Mouse (Mus musculus) left cerebral cortex, adult 18-20 months (tissue): Measurements from ENCODE around the gene Leng9. TPM values are rescaled to one million over a fixed set of nuclear protein-coding genes. Genes with fewer than 3 reads are reported as not detected.

Experiments used
- DNase-seq, 2 experiments: peaks; one replicate each; pipeline ENCODE4 v3.0.0; 2021 to 2022; ENCODE audit warnings: low spot score in 2 of 2, mixed read lengths in 1 of 2
- total RNA-seq, 2 experiments: library from RNA; stranded (reverse); gene quantifications; 2 replicates each; pipeline ENCODE4 v1.2.3; 2021

Gene Leng9
- total RNA-seq, 2 experiments from 2014 or later = 6.0 to 6.9 TPM

- no peak for DNase-seq
These were observed 25.3 kb downstream of the Leng9 start for GRCm38 (mm10) chr7:4124856-4125255.

DNA sequence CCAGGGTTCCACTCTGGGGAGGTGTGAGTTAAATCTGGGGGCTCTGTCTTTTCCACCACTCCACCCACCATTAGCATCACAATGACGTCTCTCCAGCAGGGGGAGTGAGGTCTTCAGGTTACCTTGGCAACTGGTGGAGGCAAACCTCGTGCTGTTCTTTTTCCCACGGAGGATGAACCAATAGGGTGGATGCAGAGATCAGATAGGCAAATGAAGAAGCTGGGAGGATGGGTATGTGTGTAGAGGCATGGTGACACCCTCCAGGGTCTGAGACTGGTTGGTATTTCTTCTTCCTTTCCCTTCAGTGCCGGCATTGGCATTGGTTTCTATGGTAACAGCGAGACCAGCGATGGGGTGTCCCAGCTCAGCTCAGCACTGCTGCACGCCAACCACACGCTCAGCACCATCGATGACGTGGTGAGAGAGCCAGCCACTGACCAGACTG, 25.8 kb downstream of the Leng9 start:
- peak; percentile 80 to 87 for DNase-seq

DNA sequence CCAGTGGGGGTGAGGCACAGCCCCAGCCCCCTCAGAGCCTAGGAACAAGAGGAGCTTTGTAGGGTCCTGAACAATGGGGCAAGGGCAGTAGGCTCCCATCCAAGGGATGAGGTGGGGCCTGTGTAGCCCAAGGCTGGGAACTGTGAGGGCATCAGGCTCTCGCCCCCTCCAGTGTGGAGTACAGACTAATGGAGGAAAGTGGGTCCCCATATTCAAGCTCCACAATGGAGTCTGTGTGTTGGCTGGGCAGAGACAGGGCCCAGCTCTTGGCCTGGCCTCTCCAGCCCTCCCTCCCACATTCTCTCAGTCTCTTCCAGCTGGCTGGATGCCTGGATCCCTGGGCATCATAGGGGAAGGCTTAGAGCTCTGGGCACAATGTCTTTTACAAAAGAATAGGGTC, 26.4 kb downstream of the Leng9 start:
- peak; percentile 68 to 74 for DNase-seq

GRCm38 (mm10) chr7:4122783-4123182, 27.4 kb downstream of the Leng9 start:
- DNase-seq = no peak

GRCm38 (mm10) chr7:4122076-4122768, 28.0 kb downstream of the Leng9 start:
- DNase-seq = no peak

- DNase-seq = peak; percentile 64 to 80
These were observed 29.9 kb downstream of the Leng9 start for GRCm38 (mm10) chr7:4119976-4120921.

DNA sequence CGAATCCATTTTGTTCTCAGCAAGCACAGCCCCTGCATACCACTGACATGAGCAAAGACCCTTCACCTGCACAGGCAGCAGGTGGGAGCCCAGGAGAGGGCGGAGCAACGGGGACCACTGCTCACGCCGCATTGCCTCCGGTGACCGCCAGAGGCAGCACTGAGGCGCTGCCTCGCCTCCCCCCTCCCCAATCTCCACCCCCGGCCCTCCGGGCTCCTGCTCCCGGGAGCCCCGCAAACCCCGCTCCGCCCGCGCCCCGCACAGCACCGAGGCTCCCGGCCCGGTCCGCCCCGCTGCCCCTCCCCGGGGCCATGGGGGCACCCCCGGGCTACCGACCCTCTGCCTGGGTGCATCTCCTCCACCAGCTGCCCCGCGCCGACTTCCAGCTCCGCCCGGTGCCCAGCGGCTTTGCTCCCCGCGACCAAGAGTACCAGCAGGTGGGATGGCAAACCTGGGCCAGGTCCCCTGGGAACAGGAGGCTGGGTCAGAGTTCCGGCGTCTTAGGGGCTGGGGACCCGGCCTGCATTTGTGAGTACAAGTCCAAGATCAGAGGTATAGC, 30.8 kb downstream of the Leng9 start, which contains the start of gene Ttyh1:
Gene Ttyh1, plus strand, starts transcription at position 65 of the 559 bp plus-strand sequence.
- DNase-seq = peak; percentile 77 to 82

DNA sequence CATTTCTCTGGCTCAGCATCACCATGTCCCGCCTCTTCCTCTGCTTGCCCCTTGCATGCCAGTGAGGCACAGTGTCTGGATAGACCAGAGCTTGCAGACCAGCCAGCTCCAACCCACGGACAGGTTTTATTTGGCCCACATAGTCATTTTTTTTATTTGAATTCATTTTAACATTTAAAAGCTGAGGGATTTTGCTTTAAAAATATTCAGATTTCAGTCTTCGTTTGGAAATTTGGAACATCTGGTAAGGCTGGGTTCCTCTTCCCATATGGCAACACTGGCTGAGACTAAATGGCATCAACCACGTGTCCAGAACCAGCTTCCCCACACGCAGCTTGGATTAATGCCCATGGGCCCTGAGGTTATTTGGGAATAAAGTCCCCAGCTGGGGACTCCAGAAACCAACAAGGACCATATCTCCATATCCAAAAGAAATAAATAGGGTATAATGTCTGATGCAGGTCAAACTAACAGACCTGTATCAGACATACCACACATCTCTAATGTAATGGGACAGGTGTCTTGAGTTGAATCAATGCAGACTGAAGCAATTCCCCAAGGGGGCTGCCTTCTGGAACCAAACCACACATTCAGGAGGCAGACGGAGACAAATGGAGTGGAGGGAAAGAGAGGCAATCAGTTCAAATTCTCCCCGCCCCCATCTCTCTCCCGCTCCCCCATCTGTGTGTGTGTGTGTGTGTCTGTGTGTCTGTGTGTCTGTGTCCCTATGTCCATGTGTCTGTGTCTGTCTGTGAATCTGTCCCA, 32.9 kb downstream of the Leng9 start:
- DNase-seq = peak; percentile 52 to 54

DNA sequence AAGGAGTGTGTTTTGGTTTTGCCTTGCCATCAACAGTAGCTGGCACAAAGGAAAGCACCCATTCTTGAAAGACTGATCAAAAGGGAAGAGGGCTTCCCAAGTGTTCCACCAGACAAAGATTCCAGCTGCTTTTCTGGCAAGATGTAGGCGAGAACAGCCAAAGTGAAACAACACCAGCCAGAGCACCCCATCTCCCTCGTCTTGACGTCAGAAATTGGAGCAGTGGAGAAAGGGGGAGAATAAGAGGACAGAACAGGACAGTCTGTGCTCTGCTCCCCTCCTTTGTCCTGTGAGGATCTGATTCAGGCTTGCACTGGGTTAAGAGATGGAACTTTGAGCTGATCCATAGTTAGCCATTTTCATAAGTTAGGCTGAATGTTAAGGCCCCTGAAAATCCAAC, 38.4 kb downstream of the Leng9 start:
- DNase-seq = peak in 1 of 2 experiments; percentile 15

DNA sequence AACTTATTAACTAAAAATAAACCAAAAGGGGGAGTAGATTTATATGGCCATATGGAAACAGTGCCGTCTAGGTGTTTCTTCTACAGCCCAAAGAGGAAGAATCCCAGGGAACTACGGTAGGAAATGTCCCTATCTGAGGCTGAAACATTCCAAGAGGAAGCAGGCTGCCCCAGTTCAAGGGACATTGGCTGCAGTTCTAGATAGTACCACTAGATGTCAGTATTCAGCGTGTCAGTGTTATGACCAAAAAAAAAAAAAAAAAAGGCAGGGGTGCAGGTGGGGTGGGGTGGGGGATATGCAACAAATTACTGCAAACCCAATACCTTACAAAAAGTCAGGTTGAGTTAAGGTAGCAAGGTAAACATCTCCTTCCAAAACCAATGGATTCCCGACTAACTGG, 46.8 kb downstream of the Leng9 start:
- DNase-seq = peak; percentile 24 to 51

DNA sequence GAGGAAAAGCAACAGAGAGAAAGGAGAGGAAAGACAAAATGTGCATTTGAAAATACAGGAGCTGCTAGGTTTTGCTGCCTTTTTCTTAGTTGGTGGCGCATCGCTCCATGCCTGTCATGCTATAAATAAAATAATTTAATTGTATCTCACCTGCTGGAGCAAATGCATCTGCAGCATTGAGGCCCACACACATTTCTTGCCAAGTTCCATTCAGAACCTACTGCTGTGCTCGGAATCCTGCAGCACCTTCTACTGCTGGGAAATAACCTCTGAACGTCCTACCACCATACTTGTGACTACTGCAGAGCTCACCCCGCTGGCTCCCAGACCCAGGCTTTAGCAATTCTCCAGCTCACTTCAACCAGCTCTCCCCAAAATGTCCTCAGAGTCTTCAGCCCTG, 49.0 kb downstream of the Leng9 start:
- no peak for DNase-seq

DNA sequence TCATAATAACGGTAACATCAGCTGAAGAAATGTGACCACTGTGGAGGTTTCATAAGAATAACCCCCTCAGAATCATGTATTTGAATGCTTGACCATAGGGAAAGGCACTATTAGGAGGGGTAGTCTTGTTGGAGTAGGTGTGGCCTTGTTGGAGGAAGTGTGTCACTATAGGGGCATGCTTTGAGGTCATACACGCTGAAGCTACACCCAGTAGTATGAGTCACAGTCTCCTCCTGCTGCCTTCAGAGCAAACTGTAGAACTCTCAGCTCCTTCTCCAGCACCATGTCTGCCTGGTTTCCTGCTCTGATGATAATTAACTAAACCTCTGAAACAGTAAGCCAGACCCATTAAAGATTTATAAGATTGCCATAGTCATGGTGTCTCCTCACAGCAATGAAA, 51.3 kb downstream of the Leng9 start:
- no peak for DNase-seq

DNA sequence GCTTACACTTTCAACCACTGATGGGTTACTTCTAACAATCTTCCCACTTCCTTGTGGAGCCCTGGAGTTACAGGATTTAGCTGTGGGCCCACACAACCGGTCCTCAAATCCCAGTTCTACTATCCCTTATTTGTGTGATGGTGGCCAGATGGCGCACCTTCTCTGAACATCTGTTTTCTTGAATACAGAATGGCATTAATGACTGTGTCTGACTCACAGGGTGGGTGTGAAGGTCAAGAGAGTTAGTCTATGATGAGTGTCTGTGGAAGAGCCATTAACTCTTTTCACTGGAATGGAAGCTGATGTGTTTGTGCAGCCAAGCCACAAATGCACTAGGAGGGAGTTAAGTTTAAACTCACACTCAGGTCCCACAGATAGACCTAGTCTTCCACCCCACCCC, 51.9 kb downstream of the Leng9 start:
- DNase-seq = no peak

Other genes with a start within 250 kb of the Leng9 start
- under 1 TPM in 1 of 2 experiments, not detected in 1; 0.16 TPM for gene Lilra6, start 234.9 kb downstream of the Leng9 start, total RNA-seq
- gene Lair1, start 87.2 kb downstream of the Leng9 start, total RNA-seq = 1 to 10 TPM; 5.9 to 7.1 TPM
- gene Ttyh1, start 31.0 kb downstream of the Leng9 start, total RNA-seq = 100 to 1,000 TPM; 597 TPM
- gene Leng8, start 13.3 kb downstream of the Leng9 start, total RNA-seq = 100 to 1,000 TPM; 125 to 149 TPM
- 1 to 10 TPM; 3.6 to 4.1 TPM for gene Cdc42ep5, start 14.5 kb upstream of the Leng9 start, total RNA-seq
- under 1 TPM in 1 of 2 experiments, not detected in 1; 0.16 TPM for gene Lilra5, start 87.4 kb upstream of the Leng9 start, total RNA-seq
- gene Ncr1, start 187.3 kb upstream of the Leng9 start, total RNA-seq = not detected
- not detected for gene Gp6, start 247.4 kb upstream of the Leng9 start, total RNA-seq